Mouse (Mus musculus): ENCODE measurements around the gene Comt. TPM values are rescaled to one million over a fixed set of nuclear protein-coding genes. Genes with fewer than 3 reads are reported as not detected.

The Comt gene
- polyA plus RNA-seq, 1 experiment from 2014 or later = 113 TPM

- no peak overlapping the region for H3K4me3 ChIP-seq
- no peaks in the 10 kb centered on the region for H3K27me3 ChIP-seq
- H3K36me3 ChIP-seq = peaks cover 40% of the 10 kb centered on the region
- H3K9me3 ChIP-seq (replicated peaks) = no peaks in the 10 kb centered on the region
- H3K9ac ChIP-seq = no peak overlapping the region
- H3K4me2 ChIP-seq = no peak overlapping the region
- no peak overlapping the region for H3K27ac ChIP-seq
- 81% methylated on average over 4 of the region's 4 CpGs for WGBS
- no peak for ATAC-seq (replicated peaks; ENCODE audit: insufficient number of reproducible peaks, insufficient read depth, low FRiP score, low read depth)
- H3K4me1 ChIP-seq (replicated peaks) = peaks cover 45% of the 10 kb centered on the region
These were observed 16.9 kb downstream of the Comt start for GRCm38 (mm10) chr16:18409776-18410175.

GRCm38 (mm10) chr16:18407912-18408311 is 18.7 kb downstream of the Comt start:
- Histone ChIP-seq H3K27me3 (no peaks in the 10 kb centered on the region), H3K4me3 (no peak overlapping the region), H3K9me3 (replicated peaks) (no peaks in the 10 kb centered on the region), H3K36me3 (peaks cover 46% of the 10 kb centered on the region), H3K9ac (no peak overlapping the region), H3K4me2 (no peak overlapping the region), H3K4me1 (replicated peaks) (peaks cover 45% of the 10 kb centered on the region), H3K27ac (peak overlapping the region; percentile 84)
- 29% methylated on average over 7 of the region's 7 CpGs for WGBS
- ATAC-seq (replicated peaks; ENCODE audit: insufficient number of reproducible peaks, insufficient read depth, low FRiP score, low read depth) = peak; percentile 71

GRCm38 (mm10) chr16:18406293-18406692 is 20.4 kb downstream of the Comt start:
- 11% methylated on average over 2 of the region's 2 CpGs for WGBS
- no peak overlapping the region for H3K4me2 ChIP-seq
- peaks cover 60% of the 10 kb centered on the region for H3K36me3 ChIP-seq
- no peak overlapping the region for H3K9ac ChIP-seq
- H3K27ac ChIP-seq = no peak overlapping the region
- peaks cover 36% of the 10 kb centered on the region for H3K4me1 ChIP-seq (replicated peaks)
- H3K27me3 ChIP-seq = no peaks in the 10 kb centered on the region
- no peaks in the 10 kb centered on the region for H3K9me3 ChIP-seq (replicated peaks)
- no peak overlapping the region for H3K4me3 ChIP-seq
- ATAC-seq (replicated peaks; ENCODE audit: insufficient number of reproducible peaks, insufficient read depth, low FRiP score, low read depth) = 0 out of 2 replicates have a peak, but pooled peaks have one; percentile 40

- H3K9me3 ChIP-seq (replicated peaks) = no peaks in the 10 kb centered on the region
- ATAC-seq (replicated peaks; ENCODE audit: insufficient number of reproducible peaks, insufficient read depth, low FRiP score, low read depth) = no peak
- H3K27me3 ChIP-seq = no peaks in the 10 kb centered on the region
- peak overlapping the region; percentile 0; the same call in 1 of the 2 replicates for H3K9ac ChIP-seq
- H3K4me3 ChIP-seq = no peak overlapping the region
- WGBS = 56% methylated on average over 2 of the region's 2 CpGs
- H3K27ac ChIP-seq = peak overlapping the region; percentile 50
- H3K36me3 ChIP-seq = peaks cover 61% of the 10 kb centered on the region
- H3K4me2 ChIP-seq = no peak overlapping the region
- peaks cover 41% of the 10 kb centered on the region for H3K4me1 ChIP-seq (replicated peaks)
These were observed 20.8 kb downstream of the Comt start for GRCm38 (mm10) chr16:18405876-18406275.

- WGBS = 81% methylated on average over 13 of the region's 13 CpGs
- ATAC-seq (replicated peaks; ENCODE audit: insufficient number of reproducible peaks, insufficient read depth, low FRiP score, low read depth) = no peak
- no peak overlapping the region for H3K4me3 ChIP-seq
- H3K4me1 ChIP-seq (replicated peaks) = peaks cover 47% of the 10 kb centered on the region
- no peaks in the 10 kb centered on the region for H3K27me3 ChIP-seq
- peak overlapping the region; percentile 0; the same call in 1 of the 2 replicates for H3K9ac ChIP-seq
- no peak overlapping the region for H3K4me2 ChIP-seq
- H3K9me3 ChIP-seq (replicated peaks) = no peaks in the 10 kb centered on the region
- H3K36me3 ChIP-seq = peaks cover 58% of the 10 kb centered on the region
- peak overlapping the region; percentile 50 for H3K27ac ChIP-seq
These were observed 21.4 kb downstream of the Comt start for GRCm38 (mm10) chr16:18405091-18405854.

- WGBS = 83% methylated on average over 12 of the region's 12 CpGs
- H3K36me3 ChIP-seq = peaks cover 64% of the 10 kb centered on the region
- H3K9ac ChIP-seq = no peak overlapping the region
These were observed 23.4 kb downstream of the Comt start for GRCm38 (mm10) chr16:18403285-18403684.

GRCm38 (mm10) chr16:18400472-18401216 is 26.0 kb downstream of the Comt start:
- Histone ChIP-seq H3K4me2 (no peak overlapping the region), H3K4me1 (replicated peaks) (peaks cover 35% of the 10 kb centered on the region), H3K4me3 (no peak overlapping the region), H3K36me3 (peaks cover 72% of the 10 kb centered on the region), H3K9me3 (replicated peaks) (no peaks in the 10 kb centered on the region), H3K9ac (0 out of 2 replicates have a peak overlapping the region, but pooled peaks have one; percentile 19), H3K27me3 (no peaks in the 10 kb centered on the region), H3K27ac (peak overlapping the region; percentile 32)
- WGBS = 56% methylated on average over 7 of the region's 7 CpGs
- ATAC-seq (replicated peaks; ENCODE audit: insufficient number of reproducible peaks, insufficient read depth, low FRiP score, low read depth) = peak; percentile 51

More at GRCm38 (mm10) chr16:18403285-18403684, 23.4 kb downstream of the Comt start:
- H3K9me3 ChIP-seq (replicated peaks) = no peaks in the 10 kb centered on the region
- H3K27ac ChIP-seq = no peak overlapping the region
- no peak for ATAC-seq (replicated peaks; ENCODE audit: insufficient number of reproducible peaks, insufficient read depth, low FRiP score, low read depth)
- no peaks in the 10 kb centered on the region for H3K27me3 ChIP-seq
- H3K4me2 ChIP-seq = no peak overlapping the region
- H3K4me3 ChIP-seq = no peak overlapping the region
- H3K4me1 ChIP-seq (replicated peaks) = peaks cover 44% of the 10 kb centered on the region

GRCm38 (mm10) chr16:18400028-18400427 is 26.6 kb downstream of the Comt start:
- peaks cover 69% of the 10 kb centered on the region for H3K36me3 ChIP-seq
- ATAC-seq (replicated peaks; ENCODE audit: insufficient number of reproducible peaks, insufficient read depth, low FRiP score, low read depth) = no peak
- no peaks in the 10 kb centered on the region for H3K9me3 ChIP-seq (replicated peaks)
- no peaks in the 10 kb centered on the region for H3K27me3 ChIP-seq
- peak overlapping the region; percentile 32 for H3K27ac ChIP-seq
- WGBS = 68% methylated on average over 9 of the region's 9 CpGs
- no peak overlapping the region for H3K9ac ChIP-seq
- no peak overlapping the region for H3K4me2 ChIP-seq
- peaks cover 34% of the 10 kb centered on the region for H3K4me1 ChIP-seq (replicated peaks)
- H3K4me3 ChIP-seq = no peak overlapping the region

- peaks cover 57% of the 10 kb centered on the region for H3K4me1 ChIP-seq (replicated peaks)
- no peak overlapping the region for H3K9ac ChIP-seq
- H3K27ac ChIP-seq = peak overlapping the region; percentile 95
- H3K9me3 ChIP-seq (replicated peaks) = no peaks in the 10 kb centered on the region
- H3K4me3 ChIP-seq = no peak overlapping the region
- peaks cover 43% of the 10 kb centered on the region for H3K36me3 ChIP-seq
- no peak overlapping the region for H3K4me2 ChIP-seq
- WGBS = 94% methylated on average over 27 of the region's 27 CpGs
- no peaks in the 10 kb centered on the region for H3K27me3 ChIP-seq
- no peak for ATAC-seq (replicated peaks; ENCODE audit: insufficient number of reproducible peaks, insufficient read depth, low FRiP score, low read depth)
These were observed 29.6 kb downstream of the Comt start for GRCm38 (mm10) chr16:18396791-18397621.

- H3K4me3 ChIP-seq = no peak overlapping the region
These were observed 30.5 kb downstream of the Comt start for GRCm38 (mm10) chr16:18396201-18396600.

GRCm38 (mm10) chr16:18395620-18396036 is 31.0 kb downstream of the Comt start:
- WGBS = 24% methylated on average over 6 of the region's 7 CpGs
- peak; percentile 37 for ATAC-seq (replicated peaks; ENCODE audit: insufficient number of reproducible peaks, insufficient read depth, low FRiP score, low read depth)
- no peak overlapping the region for H3K4me3 ChIP-seq
- H3K4me2 ChIP-seq = peak overlapping the region; percentile 37
- peak overlapping the region; percentile 22 for H3K9ac ChIP-seq
- H3K27me3 ChIP-seq = no peaks in the 10 kb centered on the region
- H3K27ac ChIP-seq = peak overlapping the region; percentile 95
- no peaks in the 10 kb centered on the region for H3K9me3 ChIP-seq (replicated peaks)
- peaks cover 35% of the 10 kb centered on the region for H3K36me3 ChIP-seq
- H3K4me1 ChIP-seq (replicated peaks) = peaks cover 51% of the 10 kb centered on the region

More at GRCm38 (mm10) chr16:18396201-18396600, 30.5 kb downstream of the Comt start:
- no peaks in the 10 kb centered on the region for H3K9me3 ChIP-seq (replicated peaks)
- peaks cover 57% of the 10 kb centered on the region for H3K4me1 ChIP-seq (replicated peaks)
- peak overlapping the region; percentile 22; the same call in 1 of the 2 replicates for H3K9ac ChIP-seq
- no peak for ATAC-seq (replicated peaks; ENCODE audit: insufficient number of reproducible peaks, insufficient read depth, low FRiP score, low read depth)
- H3K4me2 ChIP-seq = peak overlapping the region; percentile 37
- WGBS = 51% methylated on average over 2 of the region's 2 CpGs
- H3K27me3 ChIP-seq = no peaks in the 10 kb centered on the region
- H3K36me3 ChIP-seq = peaks cover 35% of the 10 kb centered on the region
- H3K27ac ChIP-seq = peak overlapping the region; percentile 95
